Mouse (Mus musculus) midbrain, embryonic 16.5 days (tissue): Measurements from ENCODE around the gene Zfp296. TPM values are rescaled to one million over a fixed set of nuclear protein-coding genes. Genes with fewer than 3 reads are reported as not detected.

Source experiments
- ATAC-seq: fragments of 200-750 bp; cut with Nextera tagmentation; 2 replicates; pipeline ENCODE4 v1.8.0; 2017; ENCODE audit warnings: moderate TSS enrichment
- H3K27ac ChIP-seq: fragments of 300-500 bp; sonication (generic); 2 replicates; pipeline ENCODE4 v1.5.1; 2014; ENCODE audit warnings: mild to moderate bottlenecking, low read length, mixed read lengths
- H3K27me3 ChIP-seq: fragments of 300-500 bp; sonication (generic); 2 replicates; pipeline ENCODE4 v1.6.1; 2014; ENCODE audit warnings: low read depth, low read length, mixed read lengths; ENCODE audit not compliant: control insufficient read depth, insufficient read depth
- H3K36me3 ChIP-seq: fragments of 300-500 bp; sonication (generic); 2 replicates; pipeline ENCODE4 v1.6.1; 2014; ENCODE audit warnings: mild to moderate bottlenecking, low read length, moderate library complexity, mixed read lengths; ENCODE audit not compliant: control insufficient read depth, insufficient read depth
- H3K4me1 ChIP-seq: fragments of 300-500 bp; sonication (generic); 2 replicates; pipeline ENCODE4 v1.6.1; 2014; ENCODE audit warnings: mild to moderate bottlenecking, low read length, mixed read lengths; ENCODE audit not compliant: control insufficient read depth, insufficient read depth
- H3K4me2 ChIP-seq: fragments of 300-500 bp; sonication (generic); 2 replicates; pipeline ENCODE4 v1.6.1; 2014; ENCODE audit warnings: mild to moderate bottlenecking, low read length, mixed read lengths
- H3K4me3 ChIP-seq: fragments of 300-500 bp; sonication (generic); 2 replicates; pipeline ENCODE4 v1.5.1; 2014; ENCODE audit warnings: low read depth, mild to moderate bottlenecking, low read length, moderate library complexity, mixed read lengths
- H3K9ac ChIP-seq: fragments of 300-500 bp; sonication (generic); 2 replicates; pipeline ENCODE4 v1.6.1; 2014; ENCODE audit warnings: low read depth, low read length, mixed read lengths
- H3K9me3 ChIP-seq: fragments of 300-500 bp; sonication (generic); replicated peaks from 2 replicates; pipeline ENCODE4 v1.6.1; 2014; ENCODE audit warnings: mild to moderate bottlenecking, low read length, mixed read lengths; ENCODE audit not compliant: control insufficient read depth, poor library complexity, severe bottlenecking
- WGBS: fragments of 180-500 bp; shearing (Covaris S2); extraction: QIAGEN DNeasy Blood & Tissue Kit; methylation state at CpG from one replicate; pipeline ENCODE4 v1.1.7; 2014; 5-methylcytosine and 5-hydroxymethylcytosine counted together
- polyA plus RNA-seq: library from polyadenylated mRNA; unstranded; fragments of >200 nt; fragmentation: Nextera tagmentation; extraction: Ambion mirVana; gene quantifications from 2 replicates; pipeline ENCODE4 v1.2.1, GENCODE M21; 2015

The Zfp296 gene
- polyA plus RNA-seq, 1 experiment from 2014 or later = 0.11 TPM

DNA sequence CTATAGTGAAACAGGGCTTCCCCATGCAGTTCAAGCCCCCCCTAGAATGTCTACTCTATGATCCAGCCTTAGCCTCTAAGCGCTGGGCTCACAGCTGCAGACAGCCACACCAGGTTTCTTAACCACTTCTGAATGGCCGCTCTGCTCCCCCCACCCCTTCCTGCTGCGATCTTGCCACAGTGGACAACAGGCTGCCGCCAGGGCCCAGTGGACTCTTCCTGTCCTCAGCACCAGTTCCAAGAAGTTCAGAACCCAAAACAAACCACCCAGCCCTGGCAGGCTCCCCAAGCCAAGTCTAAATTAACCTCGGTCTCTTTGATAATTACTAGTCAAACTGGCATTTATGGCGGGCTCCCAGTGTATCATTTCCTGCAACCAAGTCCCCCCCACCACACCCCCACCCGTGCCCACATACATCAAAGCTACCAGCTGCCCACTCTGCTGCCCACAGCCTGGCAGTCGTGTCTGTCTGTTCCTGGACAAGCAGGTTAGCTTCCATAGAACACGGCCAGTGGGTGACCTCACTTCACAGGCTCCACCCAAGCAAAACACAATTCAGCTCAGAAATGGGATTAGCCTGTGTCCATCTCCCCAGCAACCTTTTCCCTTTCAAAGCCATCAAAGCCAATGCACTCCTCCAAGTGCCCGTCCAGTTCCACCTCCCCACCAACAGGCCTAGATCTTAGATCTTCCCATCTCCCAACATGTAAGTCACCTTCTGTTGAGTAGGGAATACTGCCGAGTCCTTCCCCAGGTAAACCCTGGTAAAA, 16.4 kb upstream of the Zfp296 start:
- Histone ChIP-seq H3K9me3 (no peaks in the 10 kb centered on the region), H3K27ac (no peak overlapping the region)

DNA sequence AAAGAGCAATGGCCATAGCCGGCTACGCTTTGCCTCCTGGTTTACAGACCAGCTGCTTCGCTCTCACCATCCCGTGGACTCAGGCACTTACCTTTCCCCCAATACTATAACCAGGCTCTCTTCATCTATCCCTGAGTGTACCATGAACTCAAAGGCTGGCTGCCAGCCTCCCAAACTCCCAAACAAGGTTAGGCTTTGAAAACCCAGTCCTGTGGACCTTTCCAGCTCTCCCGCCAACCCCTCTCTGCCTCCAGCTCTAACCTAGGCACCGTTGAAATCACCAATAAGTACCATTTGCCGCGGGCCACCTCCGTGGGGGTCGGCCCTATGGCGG, 15.7 kb upstream of the Zfp296 start:
- Histone ChIP-seq H3K4me1 (peaks cover 43% of the 10 kb centered on the region), H3K27ac (peak overlapping the region; percentile 96), H3K4me3 (peak overlapping the region; percentile 98), H3K4me2 (peak overlapping the region; percentile 97), H3K36me3 (peaks cover 17% of the 10 kb centered on the region), H3K27me3 (no peaks in the 10 kb centered on the region), H3K9ac (peak overlapping the region; percentile 98), H3K9me3 (no peaks in the 10 kb centered on the region)
- ATAC-seq = no peak
- WGBS = 2% methylated on average over 11 of the region's 11 CpGs

More for the DNA sequence above, 16.4 kb upstream of the Zfp296 start:
- Histone ChIP-seq H3K4me3 (peak overlapping the region; percentile 98), H3K27me3 (no peaks in the 10 kb centered on the region), H3K9ac (peak overlapping the region; percentile 98), H3K4me2 (peak overlapping the region; percentile 97), H3K36me3 (peaks cover 17% of the 10 kb centered on the region), H3K4me1 (peaks cover 43% of the 10 kb centered on the region)
- no peak for ATAC-seq
- 13% methylated on average over 11 of the region's 11 CpGs for WGBS

DNA sequence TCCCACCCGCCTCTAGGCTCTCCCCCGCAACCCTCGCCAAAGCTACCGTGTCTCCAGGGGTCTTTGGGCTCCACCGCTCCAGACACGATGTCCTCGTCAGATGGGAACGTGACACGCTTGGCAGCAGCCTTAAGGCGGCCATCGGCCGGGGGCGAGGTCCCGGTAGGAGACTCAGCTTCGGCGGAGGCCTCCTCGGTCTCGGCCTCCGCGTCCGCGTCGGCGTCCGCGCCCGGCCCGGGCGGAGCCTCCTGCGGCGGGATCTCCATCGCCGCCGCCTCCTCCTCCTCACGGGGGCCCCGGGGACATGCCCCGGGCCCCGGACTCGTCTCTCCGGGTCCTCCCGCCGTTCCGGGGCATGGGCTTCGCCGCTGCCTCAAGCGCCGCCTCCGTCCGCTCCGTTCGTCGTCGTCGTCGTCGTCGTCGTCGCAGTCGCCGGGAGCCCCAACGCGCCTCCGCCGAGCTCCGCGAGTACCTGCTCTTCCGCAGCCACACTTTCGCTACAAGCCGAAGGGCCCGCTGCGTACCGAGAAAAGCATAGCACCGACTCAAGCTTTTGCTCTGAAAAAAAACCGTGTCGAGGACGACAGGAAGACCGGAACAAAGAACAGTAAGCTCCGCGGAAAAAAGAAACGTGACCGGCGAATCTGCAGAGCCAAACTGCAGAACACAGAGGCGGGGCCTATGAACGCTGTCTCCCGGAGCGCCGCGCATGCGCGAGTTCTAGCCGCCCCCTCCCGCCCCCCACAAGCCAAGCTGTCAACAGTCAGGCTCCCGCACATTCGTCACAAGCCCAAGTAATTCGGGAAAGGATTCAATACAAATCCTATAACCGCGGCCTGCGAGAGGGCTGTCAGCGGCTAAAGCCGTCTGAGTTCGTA, 15.1 kb upstream of the Zfp296 start:
- Histone ChIP-seq H3K9ac (peak overlapping the region; percentile 98), H3K9me3 (no peaks in the 10 kb centered on the region), H3K36me3 (peaks cover 17% of the 10 kb centered on the region), H3K4me2 (peak overlapping the region; percentile 97), H3K27me3 (no peaks in the 10 kb centered on the region), H3K27ac (peak overlapping the region; percentile 96), H3K4me1 (peaks cover 43% of the 10 kb centered on the region), H3K4me3 (peak overlapping the region; percentile 98)
- WGBS = under 1% methylated on average over 91 of the region's 102 CpGs
- peak; percentile 82 for ATAC-seq

DNA sequence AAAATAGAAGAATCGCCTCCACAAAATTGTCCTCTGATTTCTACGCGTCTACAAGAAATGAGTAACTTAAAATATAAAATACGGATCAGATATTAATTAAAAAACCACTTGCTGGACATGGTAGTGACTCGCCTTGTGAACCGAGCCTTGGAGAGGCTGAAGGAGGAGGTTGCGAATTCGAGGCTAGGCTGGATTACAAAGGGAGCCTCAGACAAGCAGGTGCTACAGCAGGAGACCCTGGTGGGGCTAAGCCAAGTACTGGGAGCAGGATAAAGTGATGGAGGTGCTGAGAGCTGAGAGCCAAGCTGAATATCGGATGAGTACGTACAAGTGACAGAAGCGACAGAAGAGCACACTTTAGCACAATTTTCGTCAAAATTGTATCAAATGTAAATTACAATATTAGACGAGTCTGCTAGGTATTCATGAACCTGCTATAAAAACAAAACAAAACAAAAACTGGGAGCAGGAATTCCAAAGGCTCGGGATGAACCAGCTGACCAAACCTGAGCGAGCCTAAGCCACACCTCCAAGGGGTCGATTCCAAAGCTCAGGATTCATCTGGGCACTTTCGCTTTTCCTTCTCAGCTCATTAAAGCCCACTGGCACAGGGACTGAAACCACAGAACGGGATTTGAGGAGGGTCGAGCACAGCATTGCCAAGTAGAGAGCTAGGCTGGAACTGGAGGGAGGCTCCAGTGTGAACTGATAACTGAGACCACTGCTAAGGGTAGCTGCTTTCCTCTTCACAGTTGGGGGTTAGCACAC, 14.3 kb upstream of the Zfp296 start, which contains the start of gene Ppp1r37:
Gene Ppp1r37, minus strand, starts transcription at position 434 of the 768 bp plus-strand sequence.
- H3K4me1 ChIP-seq = peaks cover 42% of the 10 kb centered on the region
- peak within 1 kb of the TSS; percentile 97 for H3K4me2 ChIP-seq
- peaks cover 17% of the 10 kb centered on the region for H3K36me3 ChIP-seq
- no peaks in the 10 kb centered on the region for H3K9me3 ChIP-seq
- WGBS = 2% methylated on average over 19 of the region's 19 CpGs
- peak within 1 kb of the TSS; percentile 98 for H3K4me3 ChIP-seq
- peak; percentile 64 for ATAC-seq
- H3K9ac ChIP-seq = peak within 1 kb of the TSS; percentile 98
- H3K27ac ChIP-seq = peak within 1 kb of the TSS; percentile 96
- no peaks in the 10 kb centered on the region for H3K27me3 ChIP-seq

DNA sequence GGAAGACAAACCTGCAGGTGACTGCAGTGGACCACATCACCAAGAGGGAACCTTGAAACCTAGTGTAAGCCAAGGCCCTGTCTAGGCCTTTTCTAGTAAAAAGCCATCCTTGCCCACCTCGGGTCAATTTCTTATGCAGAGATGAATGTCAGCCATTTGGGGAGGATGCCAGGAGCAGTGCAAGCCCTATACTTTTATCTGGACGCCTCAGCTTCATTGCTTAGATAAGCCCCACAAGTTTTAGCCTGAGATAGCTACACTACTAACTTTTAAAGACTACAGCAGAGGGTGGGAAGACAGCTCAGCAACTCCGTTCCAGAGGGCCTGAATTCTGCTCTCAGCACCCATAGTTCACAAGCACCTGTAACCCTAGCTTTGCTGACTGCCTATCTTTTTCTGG, 13.2 kb upstream of the Zfp296 start:
- Histone ChIP-seq H3K4me1 (peaks cover 32% of the 10 kb centered on the region), H3K27me3 (no peaks in the 10 kb centered on the region), H3K36me3 (peaks cover 17% of the 10 kb centered on the region), H3K9ac (no peak overlapping the region; the same call in 1 of the 2 replicates), H3K9me3 (no peaks in the 10 kb centered on the region), H3K4me2 (no peak overlapping the region), H3K27ac (no peak overlapping the region), H3K4me3 (no peak overlapping the region)
- no peak for ATAC-seq
- 93% methylated on average over 3 of the region's 3 CpGs for WGBS

DNA sequence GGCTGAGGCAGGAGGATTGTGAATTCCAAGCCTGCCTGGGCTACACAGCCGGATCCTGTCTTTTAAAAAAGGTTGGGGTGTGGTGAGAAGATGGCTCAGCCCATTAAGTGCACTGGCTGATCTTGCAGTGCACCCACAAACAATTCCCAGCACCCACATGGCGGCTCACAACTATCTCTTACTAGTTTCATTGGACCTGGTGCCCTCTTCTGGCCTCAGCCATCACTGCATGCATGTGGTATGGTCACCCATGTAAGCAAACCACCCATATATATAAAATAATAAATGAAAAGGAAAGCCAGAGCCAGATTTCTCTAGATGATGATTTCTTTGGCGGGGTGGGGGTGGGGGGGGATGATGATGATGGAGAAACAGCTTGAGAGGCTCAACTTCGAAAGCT, 12.6 kb upstream of the Zfp296 start:
- H3K9me3 ChIP-seq = no peaks in the 10 kb centered on the region
- no peak for ATAC-seq
- H3K4me3 ChIP-seq = no peak overlapping the region
- peaks cover 19% of the 10 kb centered on the region for H3K36me3 ChIP-seq
- H3K4me2 ChIP-seq = no peak overlapping the region
- WGBS = 94% methylated on average over 4 of the region's 4 CpGs
- H3K27ac ChIP-seq = no peak overlapping the region
- H3K27me3 ChIP-seq = no peaks in the 10 kb centered on the region
- H3K4me1 ChIP-seq = peaks cover 26% of the 10 kb centered on the region
- H3K9ac ChIP-seq = no peak overlapping the region

DNA sequence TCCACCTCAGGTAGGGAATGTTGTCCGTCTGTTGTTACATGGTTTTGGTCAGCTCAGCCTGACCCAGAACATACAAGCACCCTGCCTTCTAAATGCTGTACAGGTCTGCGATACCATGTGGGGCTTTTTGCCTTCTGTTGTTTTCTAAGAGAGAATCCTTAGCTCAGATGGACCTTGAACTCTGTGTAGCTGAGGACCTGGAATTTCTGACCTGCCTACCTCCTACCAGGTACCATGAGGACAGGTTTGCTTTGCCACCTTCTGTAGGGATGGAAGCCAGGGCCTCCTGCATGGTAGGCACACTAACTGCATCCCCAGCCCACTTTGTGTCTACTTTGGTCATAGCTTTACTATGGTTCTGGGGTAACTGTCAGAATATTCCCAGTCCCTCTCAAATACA, 11.3 kb upstream of the Zfp296 start:
- H3K36me3 ChIP-seq = peaks cover 24% of the 10 kb centered on the region
- no peak overlapping the region for H3K4me2 ChIP-seq
- no peak overlapping the region for H3K4me3 ChIP-seq
- ATAC-seq = no peak
- 97% methylated on average over 2 of the region's 2 CpGs for WGBS
- no peak overlapping the region for H3K27ac ChIP-seq
- H3K4me1 ChIP-seq = peaks cover 13% of the 10 kb centered on the region
- H3K9ac ChIP-seq = no peak overlapping the region
- no peaks in the 10 kb centered on the region for H3K9me3 ChIP-seq
- no peaks in the 10 kb centered on the region for H3K27me3 ChIP-seq

DNA sequence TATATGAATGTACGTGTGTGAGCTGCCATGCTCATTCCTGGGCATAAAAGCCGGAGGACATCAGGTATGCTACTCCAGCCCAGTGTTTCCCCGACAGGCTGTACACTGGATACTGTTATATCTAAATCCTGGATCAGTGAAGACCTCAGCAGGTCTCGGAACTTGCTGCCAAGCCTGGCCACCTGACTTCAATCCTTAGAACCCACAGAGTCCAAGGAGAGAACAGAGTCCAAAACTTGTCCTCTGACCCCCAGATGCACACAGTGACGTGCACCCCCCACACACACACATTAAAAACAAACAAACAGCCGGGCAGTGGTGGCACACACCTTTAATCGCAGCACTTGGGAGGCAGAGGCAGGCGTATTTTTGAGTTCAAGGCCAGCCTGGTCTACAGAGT, 9.7 kb upstream of the Zfp296 start:
- H3K27me3 ChIP-seq = no peaks in the 10 kb centered on the region
- no peak overlapping the region for H3K27ac ChIP-seq
- peaks cover 24% of the 10 kb centered on the region for H3K36me3 ChIP-seq
- H3K4me2 ChIP-seq = no peak overlapping the region
- no peak overlapping the region for H3K4me3 ChIP-seq
- H3K9ac ChIP-seq = no peak overlapping the region
- H3K4me1 ChIP-seq = peaks cover 19% of the 10 kb centered on the region
- ATAC-seq = no peak
- H3K9me3 ChIP-seq = no peaks in the 10 kb centered on the region
- 95% methylated on average over 8 of the region's 8 CpGs for WGBS
